Mouse (Mus musculus) embryonic fibroblast, embryonic 13.5 days (primary cell): ENCODE data around the gene Gm7534.

ENCODE experiments used
- CTCF ChIP-seq: IDR thresholded peaks from 2 replicates; pipeline ENCODE4 v1.5.1; 2011; ENCODE audit warnings: mild to moderate bottlenecking, control low read depth, low read length, moderate library complexity, borderline replicate concordance; ENCODE audit not compliant: insufficient read depth
- POLR2A ChIP-seq: IDR thresholded peaks from 2 replicates; pipeline ENCODE4 v1.6.1; 2011; ENCODE audit warnings: low read depth, mild to moderate bottlenecking, control low read depth, low read length, moderate library complexity

- TF ChIP-seq CTCF (no peak), POLR2A (no peak)
Measured at GRCm38 (mm10) chr4:134154354-134154753, 48.5 kb downstream of the Gm7534 start.
